Mouse (Mus musculus): Measurements from ENCODE around the gene Spata2l. TPM values are rescaled to one million over a fixed set of nuclear protein-coding genes. Genes with fewer than 3 reads are reported as not detected.
"Not testable (repeated sequence)": the region's sequence is repeated elsewhere in the genome, so short reads cannot be mapped to it uniquely, and the experiment has no call there.

Gene Spata2l
- polyA plus RNA-seq, 1 experiment = 0.25 TPM

DNA sequence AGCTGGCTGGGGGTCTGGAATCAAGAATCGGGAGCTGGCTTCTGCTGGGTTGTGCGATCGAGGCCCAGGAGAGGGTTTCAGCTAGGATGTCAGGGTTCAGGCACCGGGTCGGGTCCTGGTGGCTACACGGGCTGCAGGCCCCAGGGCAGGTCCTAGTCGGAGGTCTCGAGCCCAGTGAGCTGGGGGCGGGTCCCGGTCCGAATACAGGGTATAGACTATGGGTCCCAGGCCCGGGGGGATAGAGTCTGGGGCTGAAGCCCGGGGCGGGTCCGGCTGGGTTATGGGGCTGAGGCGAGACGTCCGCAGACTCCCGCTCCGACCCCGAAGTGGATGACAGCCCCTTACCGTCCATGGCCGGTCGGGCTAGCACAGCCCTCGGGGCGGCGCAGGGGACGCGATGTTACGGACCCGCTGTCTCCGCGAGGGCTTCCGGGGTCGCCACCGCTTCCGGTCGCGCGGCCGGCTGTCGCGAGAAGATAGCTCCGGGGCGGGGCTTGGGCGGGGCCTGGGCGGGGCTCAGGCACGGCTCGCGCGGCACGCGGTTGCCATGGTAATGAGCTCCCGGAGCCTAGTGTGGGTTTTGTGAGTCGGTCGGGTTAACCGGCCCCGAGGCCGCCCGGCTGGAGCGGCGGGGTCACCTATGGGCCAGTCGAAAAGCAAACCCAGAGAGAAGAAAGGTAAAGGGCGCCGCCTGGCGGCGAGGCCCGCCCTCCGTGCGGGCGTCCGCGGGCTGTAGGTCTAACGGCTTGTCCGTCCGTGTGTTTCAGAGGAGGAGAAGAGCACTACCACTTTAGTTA, 23.5 kb downstream of the Spata2l start, which contains the start of the genes Chmp1a and Spata33:
Gene Chmp1a, minus strand, starts transcription at position 443 of the 797 bp plus-strand sequence.
Gene Spata33, plus strand, starts transcription at position 512 of the 797 bp plus-strand sequence.
- H3K27me3 ChIP-seq (ENCODE audit: control insufficient read depth, insufficient read depth, low read length, poor library complexity, severe bottlenecking) = no peaks in the 10 kb centered on the region
- TF ChIP-seq EP300 (IDR thresholded peaks at IDR 0.05; ENCODE audit: insufficient read depth, low read depth, low read length) (0 out of 2 replicates have a peak, but pooled peaks have one; percentile 4), CTCF (IDR thresholded peaks at IDR 0.05; ENCODE audit: low read depth, low read length) (peak; percentile 59), POLR2A (IDR thresholded peaks at IDR 0.05; ENCODE audit: insufficient read depth, low read length) (peak; percentile 27)
- H3K9me3 ChIP-seq (replicated peaks; ENCODE audit: control insufficient read depth, insufficient read depth, low read length, poor library complexity, severe bottlenecking) = no peaks in the 10 kb centered on the region
- H3K4me1 ChIP-seq (ENCODE audit: control insufficient read depth, insufficient read depth, low read length) = no peaks in the 10 kb centered on the region
- H3K9ac ChIP-seq (ENCODE audit: low read depth, poor library complexity, severe bottlenecking) = peak within 1 kb of the TSS; percentile 99
- H3K4me3 ChIP-seq (ENCODE audit: low read depth, low read length) = peak within 1 kb of the TSS; percentile 89
- H3K36me3 ChIP-seq (ENCODE audit: control insufficient read depth, insufficient read depth, low read length, poor library complexity, severe bottlenecking) = peaks cover 4% of the 10 kb centered on the region; the same call in 1 of the 2 replicates
- H3K27ac ChIP-seq (ENCODE audit: insufficient read depth, low read length) = peak within 1 kb of the TSS; percentile 10; the same call in 1 of the 2 replicates

GRCm38 (mm10) chr8:123211876-123212275, 24.2 kb downstream of the Spata2l start:
- no peak for TF ChIP-seq POLR2A (IDR thresholded peaks at IDR 0.05; ENCODE audit: insufficient read depth, low read length)
- no peak for TF ChIP-seq CTCF (IDR thresholded peaks at IDR 0.05; ENCODE audit: low read depth, low read length)
- TF ChIP-seq EP300 (IDR thresholded peaks at IDR 0.05; ENCODE audit: insufficient read depth, low read depth, low read length) = no peak
- no peaks in the 10 kb centered on the region for H3K27me3 ChIP-seq (ENCODE audit: control insufficient read depth, insufficient read depth, low read length, poor library complexity, severe bottlenecking)
- peaks cover 4% of the 10 kb centered on the region; the same call in 1 of the 2 replicates for H3K36me3 ChIP-seq (ENCODE audit: control insufficient read depth, insufficient read depth, low read length, poor library complexity, severe bottlenecking)
- H3K9ac ChIP-seq (ENCODE audit: low read depth, poor library complexity, severe bottlenecking) = peak overlapping the region; percentile 99
- no peaks in the 10 kb centered on the region for H3K4me1 ChIP-seq (ENCODE audit: control insufficient read depth, insufficient read depth, low read length)
- no peaks in the 10 kb centered on the region for H3K9me3 ChIP-seq (replicated peaks; ENCODE audit: control insufficient read depth, insufficient read depth, low read length, poor library complexity, severe bottlenecking)
- H3K27ac ChIP-seq (ENCODE audit: insufficient read depth, low read length) = no peak overlapping the region
- H3K4me3 ChIP-seq (ENCODE audit: low read depth, low read length) = peak overlapping the region; percentile 89

DNA sequence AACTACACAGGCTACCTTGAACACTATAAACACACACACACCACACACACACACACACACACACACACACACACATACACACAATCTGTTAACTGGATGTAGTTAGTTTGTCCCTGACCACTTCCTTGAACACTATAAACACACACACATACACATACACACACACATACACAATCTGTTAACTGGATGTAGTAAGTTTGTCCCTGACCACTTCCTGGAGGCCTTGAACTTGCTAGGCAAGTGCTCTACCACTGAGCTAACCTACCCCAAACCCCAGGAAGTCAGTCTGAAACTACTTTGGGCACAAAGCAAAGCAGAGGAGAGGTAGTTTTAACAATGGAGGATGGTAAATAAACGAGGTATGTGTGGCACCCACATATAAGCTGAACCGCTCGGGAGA, 32.5 kb downstream of the Spata2l start:
- no peaks in the 10 kb centered on the region for H3K27me3 ChIP-seq (ENCODE audit: control insufficient read depth, insufficient read depth, low read length, poor library complexity, severe bottlenecking)
- TF ChIP-seq CTCF (IDR thresholded peaks at IDR 0.05; ENCODE audit: low read depth, low read length) (no peak), POLR2A (IDR thresholded peaks at IDR 0.05; ENCODE audit: insufficient read depth, low read length) (no peak), EP300 (IDR thresholded peaks at IDR 0.05; ENCODE audit: insufficient read depth, low read depth, low read length) (no peak)
- H3K9ac ChIP-seq (ENCODE audit: low read depth, poor library complexity, severe bottlenecking) = no peak overlapping the region

GRCm38 (mm10) chr8:123202288-123202687, 33.7 kb downstream of the Spata2l start:
- H3K27ac ChIP-seq (ENCODE audit: insufficient read depth, low read length) = no peak overlapping the region
- no peaks in the 10 kb centered on the region for H3K9me3 ChIP-seq (replicated peaks; ENCODE audit: control insufficient read depth, insufficient read depth, low read length, poor library complexity, severe bottlenecking)
- no peak overlapping the region for H3K9ac ChIP-seq (ENCODE audit: low read depth, poor library complexity, severe bottlenecking)
- no peaks in the 10 kb centered on the region for H3K4me1 ChIP-seq (ENCODE audit: control insufficient read depth, insufficient read depth, low read length)
- H3K27me3 ChIP-seq (ENCODE audit: control insufficient read depth, insufficient read depth, low read length, poor library complexity, severe bottlenecking) = no peaks in the 10 kb centered on the region
- TF ChIP-seq EP300 (IDR thresholded peaks at IDR 0.05; ENCODE audit: insufficient read depth, low read depth, low read length) (no peak), CTCF (IDR thresholded peaks at IDR 0.05; ENCODE audit: low read depth, low read length) (peak; percentile 47)
- peaks cover 11% of the 10 kb centered on the region; the same call in 1 of the 2 replicates for H3K36me3 ChIP-seq (ENCODE audit: control insufficient read depth, insufficient read depth, low read length, poor library complexity, severe bottlenecking)
- H3K4me3 ChIP-seq (ENCODE audit: low read depth, low read length) = no peak overlapping the region

More for the DNA sequence above, 32.5 kb downstream of the Spata2l start:
- H3K4me1 ChIP-seq (ENCODE audit: control insufficient read depth, insufficient read depth, low read length) = no peaks in the 10 kb centered on the region
- peaks cover 11% of the 10 kb centered on the region; the same call in 1 of the 2 replicates for H3K36me3 ChIP-seq (ENCODE audit: control insufficient read depth, insufficient read depth, low read length, poor library complexity, severe bottlenecking)
- H3K9me3 ChIP-seq (replicated peaks; ENCODE audit: control insufficient read depth, insufficient read depth, low read length, poor library complexity, severe bottlenecking) = no peaks in the 10 kb centered on the region
- H3K4me3 ChIP-seq (ENCODE audit: low read depth, low read length) = no peak overlapping the region
- no peak overlapping the region for H3K27ac ChIP-seq (ENCODE audit: insufficient read depth, low read length)

DNA sequence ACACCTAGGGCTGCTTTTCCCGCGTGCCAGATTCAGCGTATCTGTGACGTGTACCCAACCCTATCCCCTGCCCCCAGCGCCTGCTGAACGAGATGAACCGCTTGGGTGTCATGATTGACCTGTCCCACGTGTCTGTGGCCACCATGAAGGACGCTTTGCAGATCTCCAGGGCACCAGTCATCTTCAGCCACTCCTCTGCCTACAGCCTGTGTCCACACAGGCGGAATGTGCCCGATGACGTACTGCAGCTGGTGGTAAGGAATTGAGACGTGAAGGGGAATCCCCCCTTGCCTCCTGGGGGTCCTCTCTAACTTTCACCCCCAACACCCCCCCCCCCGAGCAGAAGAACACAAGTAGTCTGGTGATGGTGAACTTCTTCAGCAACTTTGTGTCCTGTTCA, 36.2 kb downstream of the Spata2l start:
- no peaks in the 10 kb centered on the region for H3K27me3 ChIP-seq (ENCODE audit: control insufficient read depth, insufficient read depth, low read length, poor library complexity, severe bottlenecking)
- no peak overlapping the region for H3K9ac ChIP-seq (ENCODE audit: low read depth, poor library complexity, severe bottlenecking)

DNA sequence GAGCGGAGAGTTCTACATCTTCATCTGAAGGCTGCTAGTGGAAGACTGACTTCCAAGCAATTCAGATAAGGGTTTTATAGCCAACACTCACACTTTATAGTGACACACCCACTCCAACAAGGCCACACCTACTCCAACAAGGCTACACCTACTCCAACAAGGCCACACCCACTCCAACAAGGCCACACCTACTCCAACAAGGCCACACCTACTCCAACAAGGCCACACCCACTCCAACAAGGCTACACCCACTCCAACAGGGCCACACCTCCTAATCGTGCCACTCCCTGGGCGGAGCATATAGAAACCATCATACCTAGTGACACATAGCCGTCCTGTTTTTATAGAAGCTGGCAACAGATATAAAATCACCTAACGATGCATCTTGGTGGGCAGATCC, 39.0 kb downstream of the Spata2l start:
- not testable (repeated sequence) for H3K27ac ChIP-seq (ENCODE audit: insufficient read depth, low read length); H3K36me3 ChIP-seq (ENCODE audit: control insufficient read depth, insufficient read depth, low read length, poor library complexity, severe bottlenecking); H3K4me3 ChIP-seq (ENCODE audit: low read depth, low read length); H3K27me3 ChIP-seq (ENCODE audit: control insufficient read depth, insufficient read depth, low read length, poor library complexity, severe bottlenecking); H3K9me3 ChIP-seq (replicated peaks; ENCODE audit: control insufficient read depth, insufficient read depth, low read length, poor library complexity, severe bottlenecking); H3K9ac ChIP-seq (ENCODE audit: low read depth, poor library complexity, severe bottlenecking); H3K4me1 ChIP-seq (ENCODE audit: control insufficient read depth, insufficient read depth, low read length)

More for the DNA sequence above, 36.2 kb downstream of the Spata2l start:
- H3K4me3 ChIP-seq (ENCODE audit: low read depth, low read length) = no peak overlapping the region
- TF ChIP-seq CTCF (IDR thresholded peaks at IDR 0.05; ENCODE audit: low read depth, low read length) (no peak), POLR2A (IDR thresholded peaks at IDR 0.05; ENCODE audit: insufficient read depth, low read length) (no peak), EP300 (IDR thresholded peaks at IDR 0.05; ENCODE audit: insufficient read depth, low read depth, low read length) (no peak)
- no peak overlapping the region for H3K27ac ChIP-seq (ENCODE audit: insufficient read depth, low read length)
- H3K9me3 ChIP-seq (replicated peaks; ENCODE audit: control insufficient read depth, insufficient read depth, low read length, poor library complexity, severe bottlenecking) = no peaks in the 10 kb centered on the region
- H3K4me1 ChIP-seq (ENCODE audit: control insufficient read depth, insufficient read depth, low read length) = peaks cover 2% of the 10 kb centered on the region
- 0 out of 2 replicates have a peak, but pooled peaks cover 2% of the 10 kb centered on the region for H3K36me3 ChIP-seq (ENCODE audit: control insufficient read depth, insufficient read depth, low read length, poor library complexity, severe bottlenecking)

All from ES-Bruce4 (cell line).